In genomic region chr11:101664825-101665635, GRCm38 (mm10) we compare ENCODE assay signal across 8 mouse cellular contexts. TPM values are rescaled to one million over a fixed set of nuclear protein-coding genes. Genes with fewer than 3 reads are reported as not detected.
DNase-seq lines count a peak whose midpoint lies in the region; ATAC-seq and TF ChIP-seq lines count a peak whose summit lies in the region.

Gene Arl4d (plus strand): TSS chr11:101665541.

- peak within 1 kb of the TSS; percentile 75 for H3K9ac ChIP-seq in forebrain, embryonic 14.5 days (ENCODE audit: low read length)
- H3K9ac ChIP-seq in neural tube, embryonic 15.5 days (replicated peaks): peak within 1 kb of the TSS; percentile 78

- peak within 1 kb of the TSS; percentile 75 for H3K27ac ChIP-seq in forebrain, embryonic 14.5 days (ENCODE audit: low read depth, low read length)
- peak within 1 kb of the TSS; percentile 93 for H3K27ac ChIP-seq in neural tube, embryonic 15.5 days (replicated peaks)

- H3K27me3 ChIP-seq in E14TG2a.4 (ENCODE audit: insufficient read depth, low read length): peaks cover 7% of the 10 kb centered on the region; the same call in 1 of the 2 replicates
- H3K27me3 ChIP-seq in forebrain, embryonic 14.5 days (replicated peaks; ENCODE audit: control insufficient read depth, insufficient read depth, low read length): no peaks in the 10 kb centered on the region
- no peaks in the 10 kb centered on the region for H3K27me3 ChIP-seq in neural tube, embryonic 15.5 days (replicated peaks)

- intact Hi-C loops in heart, postnatal 14 days (cut with DNase I): loop anchor here (2.0 to 10.0 kb wide), 2 partner anchors 24 to 250 kb away; no protein-coding TSS in a partner anchor

- peaks cover 73% of the 10 kb centered on the region for H3K4me1 ChIP-seq in E14TG2a.4 (replicated peaks; ENCODE audit: low read depth, low read length)
- peaks cover 3% of the 10 kb centered on the region; the same call in 1 of the 2 replicates for H3K4me1 ChIP-seq in forebrain, embryonic 14.5 days (ENCODE audit: control insufficient read depth, insufficient read depth, low read length)
- peaks cover 37% of the 10 kb centered on the region for H3K4me1 ChIP-seq in neural tube, embryonic 15.5 days

- peak within 1 kb of the TSS; percentile 83 for H3K4me2 ChIP-seq in forebrain, embryonic 14.5 days (ENCODE audit: low read length)
- peak within 1 kb of the TSS; percentile 94 for H3K4me2 ChIP-seq in neural tube, embryonic 15.5 days

- no peaks in the 10 kb centered on the region for H3K9me3 ChIP-seq in E14TG2a.4 (ENCODE audit: low read length)
- no peaks in the 10 kb centered on the region for H3K9me3 ChIP-seq in forebrain, embryonic 14.5 days (replicated peaks; ENCODE audit: control insufficient read depth, low read length)
- no peaks in the 10 kb centered on the region for H3K9me3 ChIP-seq in neural tube, embryonic 15.5 days (replicated peaks)

- WGBS in forebrain, embryonic 14.5 days: 6% methylated on average over 34 of the region's 34 CpGs
- 4% methylated on average over 34 of the region's 34 CpGs for WGBS in neural tube, embryonic 15.5 days

- peak; percentile 96 for ATAC-seq in cerebellum, adult (ENCODE audit: insufficient number of reproducible peaks, low FRiP score, low TSS enrichment)
- ATAC-seq in forebrain, embryonic 14.5 days: peak; percentile 98
- peak; percentile 96 for ATAC-seq in neural tube, embryonic 15.5 days (ENCODE audit: low FRiP score)

- peak within 1 kb of the TSS; percentile 85 for H3K4me3 ChIP-seq in E14TG2a.4 (replicated peaks; ENCODE audit: low read length)
- H3K4me3 ChIP-seq in forebrain, embryonic 14.5 days (ENCODE audit: low read depth, low read length): peak within 1 kb of the TSS; percentile 62
- peak within 1 kb of the TSS; percentile 63 for H3K4me3 ChIP-seq in neural tube, embryonic 15.5 days (replicated peaks)

- DNase-seq in forebrain, embryonic 14.5 days (ENCODE audit: low spot score): peak; percentile 98
- DNase-seq in heart, postnatal 14 days: peak; percentile 96 to 98
- peak; percentile 96 for DNase-seq in layer of hippocampus, adult 11-12 months (ENCODE audit: low spot score)
- peak; percentile 97 for DNase-seq in lung, adult 18-20 months
- peak; percentile 91 for DNase-seq in testis, postnatal 14 days (ENCODE audit: low spot score)

- no peak for TF ChIP-seq CTCF in E14TG2a.4 (conservative IDR thresholded peaks at IDR 0.05; ENCODE audit: low read length)

- H3K36me3 ChIP-seq in E14TG2a.4 (ENCODE audit: insufficient read depth, low read length): peaks cover 12% of the 10 kb centered on the region
- no peaks in the 10 kb centered on the region for H3K36me3 ChIP-seq in forebrain, embryonic 14.5 days (ENCODE audit: control insufficient read depth, insufficient read depth, low read length)
- H3K36me3 ChIP-seq in neural tube, embryonic 15.5 days: no peaks in the 10 kb centered on the region

RNA-seq across cellular contexts. Expression of gene Arl4d, which starts in this region (rescaled TPM):
- polyA plus RNA-seq in forebrain, embryonic 14.5 days (2014; fragmentation: Nextera tagmentation; extraction: Ambion mirVana): 40.5 and 42.7 TPM in 2 replicates
- 10 to 100 TPM; 28.6 to 29.6 TPM for total RNA-seq in heart, postnatal 14 days (2021)
- 8.1 and 9.1 TPM in 2 replicates for polyA plus RNA-seq in neural tube, embryonic 15.5 days (2015; fragmentation: Nextera tagmentation; extraction: Ambion mirVana)

Comparison
In these comparisons a context has a peak if more than half of its experiments do, and no peak if none do; other contexts are left out.
1. Peak in every context shown above with its lines: DNase-seq, ATAC-seq, H3K4me3 ChIP-seq and H3K27ac ChIP-seq.